Mouse (Mus musculus): ENCODE results near the gene Rassf5.
"Not testable (repeated sequence)": the region's sequence is repeated elsewhere in the genome, so short reads cannot be mapped to it uniquely, and the experiment has no call there.

Gene Rassf5

DNA sequence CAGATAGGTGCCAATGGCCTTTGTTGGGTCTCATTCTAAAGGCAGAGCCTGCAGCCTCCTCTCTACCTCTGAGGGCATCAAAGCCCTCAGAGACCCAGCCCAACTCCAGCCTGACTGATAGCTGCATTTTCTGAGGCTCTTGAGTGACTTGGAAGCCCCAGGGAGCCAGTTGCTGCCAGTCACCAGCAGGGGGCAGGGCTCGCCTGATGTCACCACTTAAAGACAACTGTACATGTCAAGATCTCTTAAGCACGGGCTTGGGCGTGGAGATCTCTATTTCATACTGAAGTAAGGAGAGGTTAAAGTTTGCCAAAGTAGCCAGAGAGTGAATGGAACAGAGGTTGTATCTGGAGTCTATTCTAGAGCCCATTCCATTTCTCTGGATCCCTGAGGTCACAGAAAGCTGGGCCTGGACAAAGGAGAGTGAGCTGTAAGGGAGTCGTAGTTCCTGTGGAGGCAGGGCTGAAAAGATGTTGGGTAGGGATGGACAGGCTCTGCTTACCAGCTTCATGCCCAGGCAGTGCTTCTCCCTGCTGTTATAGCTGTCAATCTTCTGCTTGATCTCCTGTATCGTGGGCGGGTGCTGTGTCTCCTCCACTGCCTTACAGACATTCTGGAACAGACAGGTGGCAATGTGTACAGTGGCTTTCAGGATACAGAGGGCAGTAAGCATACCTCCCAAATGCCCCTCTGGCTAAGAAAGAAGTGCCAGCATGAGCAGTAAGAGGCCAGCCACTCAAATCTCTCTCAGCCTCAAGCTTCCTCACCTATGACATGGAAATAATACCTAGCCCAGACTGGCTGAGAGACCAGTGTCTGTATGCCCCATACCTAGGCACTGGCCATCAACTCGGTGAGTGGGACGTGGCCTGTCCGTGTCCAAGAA lies 63.2 kb downstream of the Rassf5 start:
- peak; percentile 66 for DNase-seq (ENCODE audit: low read depth)

DNA sequence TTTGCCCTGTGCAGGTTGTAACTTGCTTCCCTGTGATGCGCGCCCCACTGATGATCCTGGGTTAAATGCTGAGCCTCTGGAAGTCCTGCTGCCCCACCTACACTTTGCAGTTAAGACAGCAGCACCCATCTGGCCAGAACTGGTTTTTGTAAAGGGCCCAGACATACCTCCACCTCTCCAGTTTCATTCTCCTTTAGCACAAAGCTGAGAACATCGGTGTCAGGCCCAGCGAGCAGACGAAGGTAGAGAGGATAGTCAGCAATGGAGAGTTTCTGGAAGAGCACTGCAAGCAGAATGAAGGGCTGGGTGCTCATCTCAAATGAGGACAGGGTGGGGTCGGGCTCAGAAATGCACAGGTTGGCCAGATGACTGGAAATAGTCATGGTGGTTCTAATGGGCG lies 64.7 kb downstream of the Rassf5 start:
- DNase-seq (ENCODE audit: low read depth): no peak

DNA sequence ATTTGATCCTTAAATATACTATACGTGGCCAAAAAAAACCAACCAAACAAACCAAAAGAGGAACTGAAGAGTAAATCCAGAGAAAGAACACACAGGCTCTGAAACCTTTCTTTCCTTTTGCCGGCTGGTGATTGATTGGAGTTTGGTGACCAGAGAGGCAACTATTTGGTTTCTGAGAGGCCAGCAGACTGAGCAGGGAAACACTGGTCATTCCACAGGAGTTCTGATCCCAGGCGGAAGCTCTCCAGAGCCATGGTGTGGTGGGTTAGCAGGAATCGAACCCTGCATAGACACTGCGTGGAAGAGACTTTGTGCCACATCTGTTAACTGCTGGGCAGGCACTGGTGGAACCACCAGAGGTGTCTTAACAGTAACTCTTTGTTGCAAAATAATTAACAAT lies 67.0 kb downstream of the Rassf5 start:
- DNase-seq (ENCODE audit: low read depth): no peak

DNA sequence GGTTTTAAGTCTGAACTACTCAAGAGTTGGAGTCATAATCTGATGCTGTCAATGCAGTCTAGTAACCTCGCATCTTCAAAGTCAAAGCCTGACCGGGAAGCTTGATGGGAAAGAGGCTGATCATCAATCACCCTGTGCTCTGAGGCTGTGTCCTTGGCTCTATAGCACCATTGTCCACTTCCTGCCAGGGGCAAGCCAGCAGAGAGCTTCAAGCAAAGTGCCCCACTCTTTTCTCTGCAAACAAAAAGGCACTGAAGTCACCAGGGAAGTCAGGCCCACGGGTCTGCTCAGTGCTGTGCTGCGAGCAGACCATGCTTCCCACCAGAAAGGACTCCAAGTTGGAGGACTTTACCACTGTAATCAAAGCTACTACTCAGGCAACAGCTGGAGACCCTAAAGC lies 67.8 kb downstream of the Rassf5 start:
- DNase-seq (ENCODE audit: low read depth): no peak

DNA sequence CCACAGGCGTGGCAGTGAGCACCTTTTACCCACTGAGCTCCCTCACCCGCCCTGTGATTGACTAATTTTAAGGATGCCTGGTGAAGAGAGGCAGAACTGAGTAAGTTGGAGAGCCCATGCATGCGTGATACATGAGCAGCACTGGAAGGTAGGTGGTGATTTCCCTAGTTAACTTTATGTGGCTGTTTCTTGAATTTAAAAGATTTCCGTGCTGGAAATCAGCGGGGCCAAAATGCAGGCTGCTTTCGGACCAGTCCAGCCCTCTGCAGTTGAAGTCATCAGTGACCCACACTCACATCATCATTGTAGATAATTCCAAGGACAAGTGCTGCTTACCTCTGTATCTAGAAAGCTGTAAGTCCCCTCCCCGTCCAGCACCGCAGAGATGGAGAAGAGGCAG lies 69.2 kb downstream of the Rassf5 start:
- no peak for DNase-seq (ENCODE audit: low read depth)

DNA sequence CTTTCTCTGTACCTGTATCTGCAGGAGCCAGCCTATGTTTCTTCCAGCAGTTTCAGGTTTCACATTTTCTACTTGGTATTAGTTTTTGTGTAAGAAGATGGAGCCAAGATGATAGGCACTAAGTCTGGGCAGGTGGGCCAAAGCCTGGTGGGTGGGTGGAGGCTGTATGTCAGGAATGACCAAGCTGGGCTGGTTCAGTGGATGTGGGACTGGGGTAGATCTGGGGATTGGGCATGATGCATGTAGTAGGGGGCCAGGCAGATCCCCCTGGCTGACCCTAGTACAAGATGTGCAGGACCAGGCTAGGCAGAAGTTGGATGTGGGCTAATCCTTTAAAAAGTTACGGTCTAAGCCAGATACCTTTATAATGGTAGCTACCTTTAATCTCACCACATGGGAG lies 69.9 kb downstream of the Rassf5 start:
- no peak for DNase-seq (ENCODE audit: low read depth)

DNA sequence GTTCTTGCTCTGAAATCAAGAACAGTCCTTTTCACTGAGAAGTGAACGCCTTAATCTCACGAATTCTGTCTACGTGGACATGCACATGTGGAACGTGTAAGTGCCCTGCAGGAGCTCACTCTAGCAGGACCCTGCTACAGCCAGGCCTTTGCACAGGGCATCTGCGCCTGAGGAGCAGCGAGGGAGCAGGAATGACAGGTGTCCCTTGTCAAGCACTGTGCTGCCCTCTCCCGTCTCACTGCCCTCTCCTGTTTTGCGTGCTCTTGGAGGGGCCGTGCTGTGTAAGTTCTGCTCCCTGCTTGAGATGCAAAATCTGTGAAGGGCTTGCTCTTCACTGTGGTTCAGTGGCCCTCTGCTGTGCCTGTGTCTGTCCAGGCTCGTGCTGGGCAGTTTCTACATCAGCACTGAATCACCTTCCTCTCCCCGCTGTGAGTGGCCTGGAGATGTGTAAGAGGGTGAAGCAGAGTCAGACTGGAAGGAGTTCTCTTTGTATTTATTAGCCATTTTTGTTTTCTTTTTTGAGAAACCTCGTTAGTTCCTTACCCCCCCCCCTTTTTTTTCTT lies 70.7 kb downstream of the Rassf5 start:
- no peak for DNase-seq (ENCODE audit: low read depth)

DNA sequence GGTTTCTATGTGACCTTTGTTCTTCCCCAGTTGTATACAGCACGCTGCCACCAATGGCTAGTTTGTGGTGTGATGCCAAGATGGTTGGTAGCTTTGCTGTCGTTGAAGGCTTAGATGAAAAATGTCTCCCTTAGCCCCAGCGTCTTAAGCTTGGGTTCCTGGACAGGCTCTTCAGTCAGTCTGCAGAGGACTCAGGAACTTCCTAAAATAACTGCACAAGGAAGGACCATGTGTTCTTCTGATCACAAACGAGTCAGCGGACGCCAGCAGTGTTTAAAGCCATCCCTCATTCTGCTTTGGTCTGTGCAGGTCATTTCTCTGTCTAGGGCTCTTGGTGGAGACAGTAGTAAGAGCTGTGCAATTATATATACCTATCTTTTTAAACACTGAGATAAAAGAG lies 71.2 kb downstream of the Rassf5 start:
- no peak for DNase-seq (ENCODE audit: low read depth)

DNA sequence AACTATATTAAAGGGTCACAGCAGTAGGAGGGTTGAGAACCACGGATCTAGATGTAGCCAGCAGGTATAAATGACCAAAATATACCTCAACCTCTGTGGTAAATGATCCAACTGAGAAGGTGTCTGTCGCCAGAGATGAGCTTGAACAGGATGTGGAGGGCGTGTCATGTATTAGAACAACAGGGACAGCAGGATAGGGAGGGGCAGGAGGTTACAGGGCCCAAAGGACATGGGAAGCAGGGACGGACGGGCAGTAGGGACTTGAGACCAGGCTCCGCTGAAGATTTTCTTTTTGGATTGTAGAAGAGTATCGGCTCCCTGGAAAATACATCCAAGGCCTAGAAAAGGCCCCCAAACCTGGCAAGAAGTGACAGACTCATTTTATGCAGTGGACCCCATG lies 72.1 kb downstream of the Rassf5 start:
- DNase-seq (ENCODE audit: low read depth): no peak

DNA sequence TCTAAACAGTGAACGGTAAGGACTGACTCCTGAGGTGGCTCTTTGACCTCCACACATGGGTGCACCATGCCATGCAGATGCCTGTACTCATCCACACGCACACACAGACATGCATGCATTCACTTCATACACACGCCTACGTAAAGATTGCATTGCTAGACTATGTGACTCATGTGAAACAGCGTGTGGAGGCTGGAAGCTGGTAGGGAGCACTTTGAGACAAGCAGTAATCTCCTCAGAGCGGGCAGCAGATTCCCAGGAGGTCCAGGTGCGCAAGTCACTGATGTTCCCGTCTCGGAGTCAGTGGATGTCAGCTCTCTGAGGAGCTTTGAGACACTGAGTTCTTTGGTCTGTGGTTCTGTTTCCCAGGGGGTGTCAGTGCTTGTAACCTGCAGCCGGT lies 77.4 kb downstream of the Rassf5 start:
- no peak for DNase-seq (ENCODE audit: low read depth)

DNA sequence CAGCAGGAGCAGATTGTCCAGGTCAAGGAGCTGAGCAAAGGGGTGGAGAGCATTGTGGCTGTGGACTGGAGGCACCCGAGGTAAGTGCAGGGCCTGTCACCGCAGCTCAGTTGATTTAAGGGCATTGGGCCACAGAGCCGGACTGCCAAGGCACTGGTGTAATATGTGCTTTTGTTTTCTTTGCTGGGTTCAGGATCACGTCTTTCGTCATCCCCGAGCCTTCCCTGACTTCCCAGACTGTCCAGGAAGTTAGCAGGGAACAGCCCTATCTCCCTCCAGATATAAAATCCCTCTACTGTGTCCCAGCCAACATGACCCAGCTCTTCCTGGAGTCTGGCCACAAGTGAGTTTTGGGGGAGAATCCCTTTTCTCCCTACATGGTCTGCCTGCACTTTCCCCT lies 80.6 kb downstream of the Rassf5 start:
- DNase-seq (ENCODE audit: low read depth): no peak

DNA sequence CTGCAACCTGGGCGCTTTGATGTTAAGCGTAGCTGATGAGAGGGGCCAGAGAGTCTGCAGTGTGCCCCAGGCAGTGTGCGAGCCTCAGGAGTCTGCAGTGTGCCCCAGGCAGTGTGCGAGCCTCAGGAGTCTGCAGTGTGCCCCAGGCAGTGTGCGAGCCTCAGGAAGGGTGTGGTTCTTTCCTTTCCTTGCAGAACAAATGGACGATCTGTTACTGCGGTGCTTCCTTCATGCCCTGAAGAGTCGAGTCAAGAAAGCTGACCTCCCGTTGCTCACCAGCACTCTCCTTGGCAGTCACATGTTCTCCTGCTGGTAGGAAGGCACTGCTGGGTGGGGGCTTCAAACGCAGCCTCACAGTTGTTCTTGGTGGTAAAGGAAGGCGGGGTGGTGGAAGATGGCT lies 84.0 kb downstream of the Rassf5 start:
- no peak for DNase-seq (ENCODE audit: low read depth)

DNA sequence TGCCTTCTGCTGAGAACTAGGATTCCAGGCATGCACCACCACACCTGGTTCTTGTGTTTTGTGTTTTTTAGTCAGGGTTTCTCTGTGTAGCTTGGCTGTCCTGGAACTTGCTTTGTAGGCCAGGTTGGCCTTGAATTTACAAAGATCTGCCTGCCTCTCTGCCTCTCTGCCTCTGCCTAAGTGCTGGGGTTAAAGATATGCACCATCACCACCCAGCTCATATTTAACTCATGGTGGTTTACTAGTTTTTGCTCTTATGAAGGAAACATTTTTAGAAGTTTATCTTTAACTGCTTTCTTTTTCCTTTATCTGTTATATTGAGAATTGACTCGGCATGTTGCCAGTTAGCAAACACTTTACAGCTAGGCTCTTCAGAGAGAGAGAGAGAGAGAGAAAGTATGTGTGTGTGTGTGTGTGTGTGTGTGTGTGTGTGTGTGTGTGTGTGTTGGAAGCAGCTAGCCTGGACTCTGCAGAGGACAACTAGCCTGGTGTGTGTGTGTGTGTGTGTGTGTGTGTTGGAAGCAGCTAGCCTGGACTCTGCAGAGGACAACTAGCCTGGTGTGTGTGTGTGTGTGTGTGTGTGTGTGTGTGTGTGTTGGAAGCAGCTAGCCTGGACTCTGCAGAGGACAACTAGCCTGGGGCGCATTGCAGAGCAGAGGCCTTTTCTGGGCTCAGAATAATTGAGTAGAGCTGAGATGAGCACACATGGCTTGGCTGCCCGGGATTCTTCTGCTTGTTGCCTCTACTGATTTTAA lies 85.3 kb downstream of the Rassf5 start:
- not testable (repeated sequence) for DNase-seq (ENCODE audit: low read depth)

DNA sequence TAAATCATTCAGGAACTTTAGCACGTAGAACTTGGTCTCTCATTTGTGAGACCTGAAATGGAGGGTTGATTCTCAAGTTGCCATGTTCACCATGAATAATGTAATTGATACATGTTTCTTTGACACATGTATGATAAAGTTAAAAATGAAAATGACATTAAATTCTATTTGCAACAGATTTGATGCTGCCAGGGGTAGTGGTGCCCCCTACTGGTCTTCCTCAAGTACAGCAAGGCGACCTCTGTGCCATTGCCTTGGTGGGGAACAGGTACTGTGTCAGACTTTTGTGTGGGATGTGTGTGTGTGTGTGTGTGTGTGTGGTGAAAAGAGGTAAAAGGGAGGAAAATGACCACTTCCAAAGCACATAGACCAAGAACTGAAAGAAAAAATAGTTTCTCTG lies 89.6 kb downstream of the Rassf5 start:
- peak; percentile 50 for DNase-seq (ENCODE audit: low read depth)

DNA sequence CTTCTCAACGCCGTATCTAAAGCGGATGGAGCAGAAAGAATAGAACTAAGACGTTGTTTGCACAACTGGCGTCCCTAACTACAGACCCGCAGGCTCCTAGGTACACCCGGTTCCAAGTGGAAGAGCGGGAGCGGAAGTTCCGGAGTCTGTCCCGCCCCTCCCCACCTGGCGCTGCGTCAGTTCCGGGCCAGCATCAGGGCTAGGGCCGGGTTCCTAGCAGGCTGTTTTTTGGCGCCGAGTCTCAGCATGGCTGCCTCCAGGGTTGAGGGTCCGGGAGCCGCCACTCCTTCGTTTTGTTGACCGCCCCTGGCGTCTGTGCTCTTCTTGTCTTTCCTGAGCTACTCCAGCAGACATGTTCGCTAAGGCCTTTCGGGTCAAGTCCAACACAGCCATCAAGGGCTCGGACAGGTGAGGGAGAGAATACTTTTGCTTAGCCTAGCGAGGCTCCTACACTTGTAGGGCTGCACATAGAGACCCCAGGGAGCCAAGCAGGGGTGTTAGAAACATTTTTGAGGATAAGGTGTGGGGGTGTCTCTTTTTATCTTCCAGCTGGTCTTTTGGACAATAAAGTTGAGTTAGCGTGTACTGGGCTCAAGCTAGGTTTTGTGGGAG lies 91.9 kb downstream of the Rassf5 start, which contains the start of gene Eif2d:
Gene Eif2d, plus strand, starts transcription at position 164 of the 612 bp plus-strand sequence.
- peak; percentile 81 for DNase-seq (ENCODE audit: low read depth)

DNA sequence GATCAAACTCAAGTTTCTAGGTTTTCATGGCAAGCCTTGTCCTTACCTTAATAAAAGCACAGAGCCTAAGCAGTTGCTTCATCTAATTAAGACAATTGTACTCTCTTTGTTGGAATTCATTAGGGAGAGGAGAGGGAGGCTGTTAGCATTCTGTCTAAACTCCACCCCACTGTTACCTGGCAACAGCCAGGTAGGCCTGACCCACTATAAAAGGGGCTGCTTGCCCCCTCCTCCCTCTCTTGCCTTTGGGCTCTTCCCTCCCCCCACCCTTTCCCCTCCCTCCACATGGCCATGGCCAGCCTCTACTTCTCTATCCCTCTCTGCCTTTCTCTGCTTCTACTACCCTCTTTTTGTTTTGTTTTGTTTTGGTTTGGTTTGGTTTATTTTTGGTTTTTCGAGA lies 95.6 kb downstream of the Rassf5 start:
- no peak for DNase-seq (ENCODE audit: low read depth)

DNA sequence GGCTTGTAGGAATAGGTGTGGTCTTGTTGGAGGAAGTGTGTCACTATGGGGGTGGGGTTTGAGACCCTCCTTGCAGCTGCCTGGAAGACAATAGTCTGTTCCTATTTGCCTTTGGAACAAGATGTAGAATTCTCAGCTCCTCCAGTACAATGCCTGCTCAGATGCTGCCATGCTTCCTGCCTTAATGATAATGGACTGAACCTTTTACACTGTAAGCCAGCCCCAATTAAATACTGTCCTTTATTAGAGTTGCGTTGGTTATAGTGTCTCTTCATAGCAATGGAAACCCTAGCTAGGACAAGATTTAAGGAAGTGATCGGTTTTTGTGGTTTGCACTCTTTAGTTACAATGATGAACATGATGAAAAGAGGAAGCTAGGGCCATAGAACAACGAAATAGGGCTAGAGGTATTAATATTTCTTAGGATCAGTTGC lies 98.9 kb downstream of the Rassf5 start:
- no peak for DNase-seq (ENCODE audit: low read depth)

DNA sequence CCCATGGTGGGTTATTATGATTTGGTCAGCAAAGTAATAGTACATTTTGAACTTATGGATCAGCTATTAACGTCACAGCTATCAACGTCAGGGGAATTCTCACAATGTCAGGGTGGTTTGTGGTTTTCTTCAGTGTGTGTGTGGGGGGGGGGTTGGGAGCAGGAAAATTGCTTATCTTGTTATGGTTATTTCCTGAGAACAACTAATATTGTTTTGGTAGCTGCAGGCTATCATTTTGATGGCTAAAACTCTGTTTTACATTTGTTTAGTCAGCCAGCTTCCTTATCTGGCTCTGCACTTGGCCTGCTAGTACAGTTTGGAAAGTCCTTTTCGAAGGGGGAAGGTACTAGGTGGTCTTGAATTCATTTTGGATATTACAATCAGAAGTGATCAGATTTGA lies 99.8 kb downstream of the Rassf5 start:
- DNase-seq (ENCODE audit: low read depth): not testable (repeated sequence)

DNA sequence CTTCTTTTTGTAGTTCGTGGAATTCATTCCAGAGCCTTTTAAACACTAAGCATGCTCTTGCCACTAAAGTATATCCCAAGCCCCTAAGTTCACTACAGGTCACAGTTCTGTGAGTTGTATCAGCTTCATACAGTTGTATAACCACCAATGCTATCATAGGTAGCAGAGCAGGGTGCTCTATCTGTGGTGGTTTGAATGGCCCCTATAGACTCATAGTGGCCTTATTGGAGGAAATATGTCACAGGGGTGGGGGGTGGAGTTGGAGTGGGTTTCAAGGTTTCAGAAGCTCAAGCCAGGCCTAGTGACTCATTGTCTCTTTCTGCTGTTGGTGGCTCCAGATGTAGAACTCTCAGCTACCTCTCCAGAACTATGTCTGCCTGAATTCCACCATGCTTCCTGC lies 102.6 kb downstream of the Rassf5 start:
- no peak for DNase-seq (ENCODE audit: low read depth)

DNA sequence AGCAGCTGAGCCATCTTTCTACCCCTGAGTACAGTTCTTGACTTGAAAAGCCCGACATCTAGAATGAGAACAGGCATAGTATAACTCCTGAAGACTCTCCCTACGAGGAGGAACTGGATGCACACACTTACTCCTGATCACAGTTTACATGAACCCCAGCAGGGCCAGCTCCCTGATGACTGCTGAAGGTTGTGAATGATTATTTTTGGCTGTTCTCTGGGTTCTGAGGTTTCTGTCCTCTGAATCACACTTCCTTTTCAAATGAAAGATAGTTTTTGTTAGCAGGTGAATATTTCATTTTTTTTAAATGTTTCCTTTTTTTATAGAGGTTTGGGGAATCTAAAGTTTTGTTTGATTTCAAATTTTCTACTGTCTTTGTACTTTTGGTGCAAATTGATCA lies 103.6 kb downstream of the Rassf5 start:
- no peak for DNase-seq (ENCODE audit: low read depth)

DNA sequence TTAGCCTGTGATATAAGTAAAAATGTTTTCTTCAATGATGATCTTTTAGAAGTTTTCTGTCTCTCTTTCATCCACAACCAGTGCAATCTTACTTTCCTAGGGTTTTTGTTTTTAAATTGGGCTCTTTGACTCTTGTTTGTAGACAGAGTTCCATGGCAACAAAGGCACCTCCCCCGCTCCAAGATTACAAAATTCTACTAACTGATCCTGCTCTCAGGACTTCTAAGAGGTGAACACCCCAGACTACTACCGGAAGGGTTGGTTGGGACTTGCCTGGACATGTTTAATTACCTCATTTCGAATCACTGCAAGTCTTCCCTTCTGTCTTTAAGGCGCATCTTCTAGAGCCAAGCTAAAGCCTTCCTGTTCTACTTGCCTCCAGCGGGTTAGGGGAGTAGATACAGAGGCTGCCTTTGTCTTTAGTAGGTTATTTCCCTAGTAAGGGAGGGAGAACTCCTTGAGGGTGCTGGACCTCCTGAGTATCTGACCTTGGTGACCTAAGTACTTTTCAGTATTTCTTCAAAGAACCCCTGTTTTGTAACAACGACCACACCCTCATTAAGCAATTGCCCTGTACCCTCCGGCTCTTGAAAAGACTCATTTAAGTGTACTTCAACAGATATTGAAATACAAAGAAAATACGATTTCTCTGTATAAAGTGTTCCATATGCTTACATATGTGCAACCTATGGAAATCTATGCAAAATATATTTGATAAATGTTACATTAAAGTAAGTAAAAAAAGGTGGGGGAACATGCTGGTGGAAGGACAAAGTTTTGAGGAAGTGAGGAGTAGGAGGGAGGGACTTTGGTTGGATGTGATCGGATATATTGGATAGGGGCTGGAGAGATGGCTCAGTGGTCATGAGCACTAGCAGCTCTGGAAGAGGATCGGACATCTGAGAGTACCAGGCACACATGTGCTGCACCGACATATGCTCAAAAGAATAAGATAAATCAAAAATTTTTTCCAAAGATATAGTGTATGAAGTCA lies 105.7 kb downstream of the Rassf5 start:
- peak; percentile 77 for DNase-seq (ENCODE audit: low read depth)

Data from c-Kit-positive CD71-positive TER-119-negative erythroid progenitor cells, embryonic 14.5 days (primary cell).